Mouse (Mus musculus) limb, embryonic 15.5 days (tissue): ENCODE data around the gene Lipt1. TPM values are rescaled to one million over a fixed set of nuclear protein-coding genes. Genes with fewer than 3 reads are reported as not detected.

Experiments
- ATAC-seq: fragments of 200-750 bp; cut with Nextera tagmentation; 2 replicates; pipeline ENCODE4 v1.8.0; 2017; ENCODE audit warnings: low read depth, moderate TSS enrichment; ENCODE audit not compliant: insufficient number of reproducible peaks, low FRiP score, low TSS enrichment
- H3K27ac ChIP-seq: fragments of 300-500 bp; sonication (generic); 2 replicates; pipeline ENCODE4 v1.5.1; 2015; ENCODE audit warnings: moderate library complexity, mild to moderate bottlenecking, inconsistent platforms
- H3K27me3 ChIP-seq: fragments of 300-500 bp; sonication (generic); 2 replicates; pipeline ENCODE4 v1.6.1; 2015; ENCODE audit warnings: inconsistent platforms
- H3K36me3 ChIP-seq: fragments of 300-500 bp; sonication (generic); 2 replicates; pipeline ENCODE4 v1.6.1; 2015; ENCODE audit warnings: inconsistent platforms
- H3K4me1 ChIP-seq: fragments of 300-500 bp; sonication (generic); 2 replicates; pipeline ENCODE4 v1.6.1; 2015; ENCODE audit warnings: inconsistent platforms
- H3K4me2 ChIP-seq: fragments of 300-500 bp; sonication (generic); 2 replicates; pipeline ENCODE4 v1.6.1; 2015; ENCODE audit warnings: mild to moderate bottlenecking, inconsistent platforms
- H3K4me3 ChIP-seq: fragments of 300-500 bp; sonication (generic); 2 replicates; pipeline ENCODE4 v1.5.1; 2015; ENCODE audit warnings: mild to moderate bottlenecking, inconsistent platforms
- H3K9ac ChIP-seq: fragments of 300-500 bp; sonication (generic); 2 replicates; pipeline ENCODE4 v1.6.1; 2015; ENCODE audit warnings: inconsistent platforms
- H3K9me3 ChIP-seq: fragments of 300-500 bp; sonication (generic); 2 replicates; pipeline ENCODE4 v1.6.1; 2016; ENCODE audit warnings: inconsistent platforms
- WGBS: fragments of 180-500 bp; shearing (Covaris S2); methylation state at CpG from one replicate; pipeline ENCODE4 v1.1.7; 2015; 5-methylcytosine and 5-hydroxymethylcytosine counted together
- polyA plus RNA-seq: library from polyadenylated mRNA; unstranded; fragments of >200 nt; fragmentation: Nextera tagmentation; extraction: Ambion mirVana; gene quantifications from 2 replicates; pipeline ENCODE4 v1.2.1, GENCODE M21; 2015

Gene Lipt1
- polyA plus RNA-seq, result 7.3 and 7.7 TPM in 2 replicates

GRCm38 (mm10) chr1:37871704-37872103 is at the start of gene Lipt1:
TSS of gene Lipt1 (plus strand) at chr1:37871738.
- Histone ChIP-seq H3K9me3 (no peaks in the 10 kb centered on the region), H3K4me2 (peak within 1 kb of the TSS; percentile 64), H3K9ac (peak within 1 kb of the TSS; percentile 29), H3K27ac (peak within 1 kb of the TSS; percentile 81), H3K27me3 (no peaks in the 10 kb centered on the region), H3K36me3 (peaks cover 21% of the 10 kb centered on the region), H3K4me1 (peaks cover 9% of the 10 kb centered on the region), H3K4me3 (peak within 1 kb of the TSS; percentile 60)
- no peak for ATAC-seq
- 7% methylated on average over 7 of the region's 7 CpGs for WGBS

- Histone ChIP-seq H3K27ac (no peak overlapping the region), H3K9ac (no peak overlapping the region), H3K36me3 (peaks cover 5% of the 10 kb centered on the region; the same call in 1 of the 2 replicates), H3K9me3 (no peaks in the 10 kb centered on the region), H3K4me2 (no peak overlapping the region), H3K4me1 (no peaks in the 10 kb centered on the region), H3K4me3 (no peak overlapping the region), H3K27me3 (no peaks in the 10 kb centered on the region)
- no peak for ATAC-seq
- WGBS, result 47% methylated on average over 2 of the region's 2 CpGs
Measured at GRCm38 (mm10) chr1:37831681-37832080, 39.9 kb upstream of the Lipt1 start.

- no peaks in the 10 kb centered on the region for H3K27me3 ChIP-seq
- H3K4me2 ChIP-seq, result no peak overlapping the region
- 78% methylated on average over 8 of the region's 8 CpGs for WGBS
- no peak for ATAC-seq
- H3K36me3 ChIP-seq, result no peaks in the 10 kb centered on the region
- no peaks in the 10 kb centered on the region for H3K9me3 ChIP-seq
- no peak overlapping the region for H3K27ac ChIP-seq
- H3K4me3 ChIP-seq, result no peak overlapping the region
- no peaks in the 10 kb centered on the region for H3K4me1 ChIP-seq
- H3K9ac ChIP-seq, result no peak overlapping the region
Measured at GRCm38 (mm10) chr1:37846878-37847277, 24.7 kb upstream of the Lipt1 start.

- 62% methylated on average over 2 of the region's 2 CpGs for WGBS
- no peak overlapping the region for H3K4me2 ChIP-seq
- ATAC-seq, result no peak
- H3K27ac ChIP-seq, result no peak overlapping the region
- no peaks in the 10 kb centered on the region for H3K36me3 ChIP-seq
- H3K27me3 ChIP-seq, result no peaks in the 10 kb centered on the region
- H3K9ac ChIP-seq, result no peak overlapping the region
- no peaks in the 10 kb centered on the region for H3K4me1 ChIP-seq
- no peak overlapping the region for H3K4me3 ChIP-seq
- no peaks in the 10 kb centered on the region for H3K9me3 ChIP-seq
Measured at GRCm38 (mm10) chr1:37850696-37851095, 20.8 kb upstream of the Lipt1 start.

DNA sequence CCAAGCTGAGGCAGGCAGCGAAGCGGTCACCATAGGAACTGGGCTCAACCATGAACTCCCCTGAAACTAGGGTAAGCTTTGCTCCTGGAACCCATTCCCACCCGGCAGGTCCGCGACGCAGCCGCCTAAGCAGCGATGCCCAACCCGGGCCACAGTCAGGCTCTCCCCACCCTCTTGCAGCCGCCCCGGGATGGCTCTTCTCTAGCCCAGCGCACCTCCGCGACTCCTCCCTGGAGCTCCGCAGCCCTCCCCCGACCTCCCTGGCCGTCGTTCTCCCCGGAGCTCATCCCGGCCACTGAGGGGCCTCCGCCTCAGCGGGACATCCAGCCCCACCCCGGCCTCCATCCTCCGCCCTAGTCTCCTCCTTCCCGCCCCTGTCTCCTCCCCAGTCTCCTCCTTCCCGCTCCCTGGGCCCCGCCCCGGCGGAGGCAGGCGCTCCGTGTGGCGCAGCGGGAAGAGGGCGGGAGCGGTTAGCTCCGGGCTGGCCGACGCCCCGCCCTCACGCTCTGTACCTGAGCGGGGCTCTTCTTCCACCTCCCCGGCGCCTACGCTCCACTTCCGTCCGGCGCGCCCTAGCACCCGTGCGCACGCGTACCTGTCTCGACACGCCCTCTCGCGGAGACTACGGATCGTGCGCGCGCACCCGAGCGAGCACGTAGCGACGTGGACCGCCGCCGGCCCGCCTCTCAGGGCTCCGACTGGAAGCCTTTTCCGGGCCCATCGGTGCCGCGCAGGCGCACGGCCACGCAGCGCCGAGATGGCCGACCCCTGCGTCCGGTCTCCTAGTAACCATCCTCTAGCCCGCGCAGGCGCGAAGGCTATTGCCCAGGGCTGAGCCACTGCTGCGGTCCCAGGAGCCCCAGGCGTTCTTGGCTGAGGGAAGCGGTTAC is 6.8 kb upstream of the Lipt1 start:
- H3K9ac ChIP-seq, result peak overlapping the region; percentile 71
- peak overlapping the region; percentile 86 for H3K27ac ChIP-seq
- no peaks in the 10 kb centered on the region for H3K27me3 ChIP-seq
- H3K4me3 ChIP-seq, result peak overlapping the region; percentile 69
- ATAC-seq, result peak; percentile 99
- no peaks in the 10 kb centered on the region for H3K36me3 ChIP-seq
- H3K4me2 ChIP-seq, result peak overlapping the region; percentile 80
- under 1% methylated on average over 89 of the region's 90 CpGs for WGBS
- no peaks in the 10 kb centered on the region for H3K9me3 ChIP-seq
- 0 out of 2 replicates have a peak, but pooled peaks cover 4% of the 10 kb centered on the region for H3K4me1 ChIP-seq

DNA sequence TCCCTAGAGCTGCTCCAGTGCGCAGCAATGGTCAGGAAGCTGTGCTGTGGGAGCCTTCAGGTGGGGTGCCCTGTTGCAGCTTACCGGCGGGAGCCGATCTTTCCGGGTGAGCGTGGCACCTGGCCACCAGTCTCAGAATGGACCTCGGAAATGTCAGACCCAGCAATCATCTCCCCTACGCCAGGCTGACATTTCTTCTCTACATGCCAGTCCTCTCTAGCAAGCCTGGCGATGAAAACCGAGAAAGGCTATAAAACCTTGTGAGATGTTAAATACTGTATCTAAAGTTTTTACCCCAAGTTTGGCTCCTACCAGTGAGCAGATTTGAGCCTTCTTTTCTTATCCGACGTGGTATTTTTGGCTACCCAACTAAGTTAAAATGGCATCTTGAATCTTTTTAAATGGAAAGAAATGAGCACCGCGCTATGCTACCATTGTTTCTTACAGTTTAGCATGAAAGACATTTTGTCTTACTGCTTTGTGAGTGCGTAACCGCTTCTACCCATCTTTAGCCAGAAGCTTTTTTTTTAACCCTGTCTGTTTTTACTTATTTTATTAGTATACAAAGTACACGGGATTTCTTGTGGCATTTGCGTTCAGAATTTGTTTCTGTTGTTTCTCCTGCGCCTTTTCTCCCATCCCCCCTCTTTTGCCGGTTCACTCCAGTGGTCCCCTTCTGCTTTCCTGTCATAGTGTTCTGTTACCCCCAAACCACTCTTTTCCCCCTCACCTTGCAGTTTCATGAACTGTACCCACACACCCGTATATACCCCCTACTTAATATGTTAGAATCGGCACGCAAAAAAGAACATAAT is 5.9 kb upstream of the Lipt1 start:
- 9% methylated on average over 23 of the region's 23 CpGs for WGBS
- Histone ChIP-seq H3K9ac (peak overlapping the region; percentile 66), H3K36me3 (no peaks in the 10 kb centered on the region), H3K4me3 (peak overlapping the region; percentile 69), H3K9me3 (no peaks in the 10 kb centered on the region), H3K4me2 (peak overlapping the region; percentile 80), H3K27ac (peak overlapping the region; percentile 86), H3K4me1 (0 out of 2 replicates have a peak, but pooled peaks cover 4% of the 10 kb centered on the region), H3K27me3 (no peaks in the 10 kb centered on the region)
- no peak for ATAC-seq

GRCm38 (mm10) chr1:37866286-37866685 is 5.3 kb upstream of the Lipt1 start, which contains the start of gene Tsga10:
TSS of gene Tsga10 (minus strand) at chr1:37866429.
- 0 out of 2 replicates have a peak, but pooled peaks cover 4% of the 10 kb centered on the region for H3K4me1 ChIP-seq
- H3K4me3 ChIP-seq, result peak within 1 kb of the TSS; percentile 69
- ATAC-seq, result no peak
- no peaks in the 10 kb centered on the region for H3K27me3 ChIP-seq
- 80% methylated on average over 6 of the region's 6 CpGs for WGBS
- peak within 1 kb of the TSS; percentile 86 for H3K27ac ChIP-seq
- no peaks in the 10 kb centered on the region for H3K9me3 ChIP-seq
- H3K36me3 ChIP-seq, result no peaks in the 10 kb centered on the region
- H3K9ac ChIP-seq, result peak within 1 kb of the TSS; percentile 66
- peak within 1 kb of the TSS; percentile 80 for H3K4me2 ChIP-seq

GRCm38 (mm10) chr1:37867056-37867455 is 4.5 kb upstream of the Lipt1 start:
- no peak overlapping the region for H3K4me2 ChIP-seq
- H3K4me1 ChIP-seq, result peaks cover 10% of the 10 kb centered on the region
- H3K27ac ChIP-seq, result no peak overlapping the region
- no peak overlapping the region for H3K4me3 ChIP-seq
- no peak for ATAC-seq
- WGBS, result 58% methylated on average over 1 of the region's 1 CpGs
- H3K9me3 ChIP-seq, result no peaks in the 10 kb centered on the region
- no peaks in the 10 kb centered on the region for H3K36me3 ChIP-seq
- H3K9ac ChIP-seq, result no peak overlapping the region
- no peaks in the 10 kb centered on the region for H3K27me3 ChIP-seq

GRCm38 (mm10) chr1:37867684-37868322 is 3.7 kb upstream of the Lipt1 start:
- peaks cover 13% of the 10 kb centered on the region for H3K4me1 ChIP-seq
- H3K4me2 ChIP-seq, result no peak overlapping the region
- ATAC-seq, result no peak
- no peak overlapping the region for H3K9ac ChIP-seq
- H3K4me3 ChIP-seq, result no peak overlapping the region
- no peak overlapping the region for H3K27ac ChIP-seq
- H3K36me3 ChIP-seq, result no peaks in the 10 kb centered on the region
- no peaks in the 10 kb centered on the region for H3K9me3 ChIP-seq
- no peaks in the 10 kb centered on the region for H3K27me3 ChIP-seq
- WGBS, result 64% methylated on average over 10 of the region's 10 CpGs

DNA sequence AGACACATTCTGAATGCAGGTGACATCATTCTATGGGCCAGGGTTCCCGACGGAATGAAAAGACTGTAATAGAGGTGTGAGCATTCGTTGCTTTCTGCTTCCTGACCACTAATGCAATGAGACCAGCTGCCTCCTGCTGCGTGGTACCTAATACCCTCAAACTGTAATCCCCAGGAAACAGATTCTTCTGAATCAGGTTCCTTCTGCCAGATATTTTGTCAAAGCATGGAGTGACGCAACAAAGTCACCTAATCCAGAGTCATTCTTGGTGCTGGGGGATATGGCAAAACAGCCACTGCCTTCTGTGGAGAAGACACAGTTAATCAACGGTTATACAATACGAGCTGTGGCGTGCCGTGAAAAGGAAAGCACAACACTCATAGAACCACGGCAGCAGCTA is 2.9 kb upstream of the Lipt1 start:
- Histone ChIP-seq H3K27ac (no peak overlapping the region), H3K4me3 (no peak overlapping the region)
- 54% methylated on average over 10 of the region's 10 CpGs for whole genome bisulfite sequencing

DNA sequence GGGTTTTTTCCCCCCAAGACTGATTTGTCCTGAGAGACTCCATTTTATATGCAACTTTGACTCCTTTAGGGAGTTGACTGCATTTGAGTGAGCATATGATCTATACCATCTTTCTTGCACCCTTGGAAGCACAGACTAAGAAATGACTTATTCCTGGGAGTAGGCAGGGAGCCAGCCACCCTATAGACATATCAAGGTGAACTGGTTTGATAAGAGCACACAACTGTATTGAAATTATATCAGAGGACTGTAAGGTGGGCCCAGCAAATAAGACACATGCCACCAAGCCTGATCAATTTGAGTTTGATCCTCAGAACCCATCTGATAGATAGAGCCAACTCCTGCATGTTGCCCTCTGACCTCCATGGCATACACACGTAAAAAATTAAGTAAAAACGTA is 2.2 kb upstream of the Lipt1 start:
- WGBS, result 54% methylated on average over 2 of the region's 2 CpGs
- H3K4me1 ChIP-seq, result peaks cover 13% of the 10 kb centered on the region

More for the DNA sequence above, 2.9 kb upstream of the Lipt1 start:
- no peak for ATAC-seq
- no peaks in the 10 kb centered on the region for H3K27me3 ChIP-seq
- peaks cover 13% of the 10 kb centered on the region for H3K4me1 ChIP-seq
- no peaks in the 10 kb centered on the region for H3K9me3 ChIP-seq
- no peak overlapping the region for H3K9ac ChIP-seq
- no peaks in the 10 kb centered on the region for H3K36me3 ChIP-seq
- no peak overlapping the region for H3K4me2 ChIP-seq

More for the DNA sequence above, 2.2 kb upstream of the Lipt1 start:
- no peak overlapping the region for H3K9ac ChIP-seq
- no peaks in the 10 kb centered on the region for H3K27me3 ChIP-seq
- no peaks in the 10 kb centered on the region for H3K9me3 ChIP-seq
- H3K36me3 ChIP-seq, result no peaks in the 10 kb centered on the region
- no peak overlapping the region for H3K4me2 ChIP-seq
- no peak for ATAC-seq
- H3K4me3 ChIP-seq, result no peak overlapping the region
- H3K27ac ChIP-seq, result no peak overlapping the region
